Mouse (Mus musculus) heart, postnatal 14 days (tissue): ENCODE data around the gene Dlgap1. TPM values are rescaled to one million over a fixed set of nuclear protein-coding genes. Genes with fewer than 3 reads are reported as not detected.
A peak's percentile ranks its signal among the peaks of the same experiment; 100 is the strongest.

Source experiments
- DNase-seq, 2 experiments: peaks; one replicate each; pipeline ENCODE4 v3.0.0; 2021 to 2022
- intact Hi-C: fragments of 180-260 bp; cut with DNase I; formaldehyde crosslinking; loops from one replicate; pipeline ENCODE4 v1.15.1; 2025
- total RNA-seq, 2 experiments: library from RNA; stranded (reverse); gene quantifications; 2 replicates each; pipeline ENCODE4 v1.2.3; 2021

Gene Dlgap1
- total RNA-seq, 2 experiments from 2014 or later = 0.39 to 1.3 TPM

DNA sequence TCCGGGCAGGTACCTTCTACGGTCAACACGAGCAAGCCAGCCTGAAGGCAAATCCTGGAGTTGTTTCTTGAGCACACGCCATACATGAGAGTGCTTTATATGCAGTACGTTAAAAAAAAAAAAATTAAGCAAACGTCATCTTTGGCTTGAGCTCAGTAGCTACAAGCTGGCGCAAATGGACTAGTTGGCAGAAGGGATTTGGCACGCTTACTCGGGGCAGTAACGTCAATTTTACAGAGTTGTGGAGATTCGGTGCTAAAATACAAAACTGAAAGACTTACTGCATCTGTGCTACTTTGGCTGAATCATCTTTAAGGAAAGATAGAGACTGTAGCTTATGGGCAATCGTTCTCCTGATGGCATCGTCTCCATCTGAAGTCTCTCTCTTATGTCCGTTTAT, 474.1 kb downstream of the Dlgap1 start:
- DNase-seq = no peak
- intact Hi-C loops = no loop called here

GRCm38 (mm10) chr17:70446451-70446850, 477.6 kb downstream of the Dlgap1 start:
- intact Hi-C loops = no loop called here
- no peak for DNase-seq

DNA sequence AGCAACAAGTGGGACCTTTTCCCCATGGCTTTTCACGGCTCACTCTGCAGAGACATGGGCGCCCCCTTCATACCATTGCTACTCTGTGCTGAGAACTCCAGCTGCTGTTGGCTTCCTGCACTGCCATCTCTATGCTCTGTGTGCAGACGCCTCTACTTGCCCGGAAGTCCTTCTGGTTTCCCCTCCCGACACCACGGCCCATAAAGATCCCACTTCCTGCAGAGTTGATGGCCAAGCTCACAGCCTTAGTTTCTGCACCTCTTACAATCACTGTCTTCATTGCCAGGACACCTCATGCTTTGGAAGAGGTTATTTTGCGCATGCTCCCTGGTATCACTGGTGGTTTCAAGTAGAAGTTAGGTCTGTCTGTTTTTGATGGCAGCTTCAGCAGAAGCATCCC, 486.2 kb downstream of the Dlgap1 start:
- intact Hi-C loops = no loop called here
- DNase-seq = no peak

DNA sequence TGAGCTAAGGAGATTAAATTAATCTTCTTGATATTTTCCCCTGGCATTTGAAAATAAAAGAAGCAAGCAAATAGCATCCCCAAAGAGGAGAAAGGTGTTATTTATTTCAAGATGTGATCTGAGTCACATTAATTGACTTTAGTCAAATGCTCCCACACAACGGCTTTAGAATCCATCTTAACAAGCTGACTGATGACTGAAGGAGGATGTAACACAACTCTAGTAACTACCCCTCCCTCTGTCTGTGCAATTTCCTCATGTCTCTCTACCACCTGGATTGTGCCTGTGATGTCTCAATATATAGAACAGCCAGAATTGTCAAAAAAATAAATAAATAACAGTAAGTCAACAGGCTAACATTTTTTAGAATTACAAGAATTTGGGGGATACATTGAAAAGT, 488.2 kb downstream of the Dlgap1 start:
- intact Hi-C loops = no loop called here
- DNase-seq = no peak

DNA sequence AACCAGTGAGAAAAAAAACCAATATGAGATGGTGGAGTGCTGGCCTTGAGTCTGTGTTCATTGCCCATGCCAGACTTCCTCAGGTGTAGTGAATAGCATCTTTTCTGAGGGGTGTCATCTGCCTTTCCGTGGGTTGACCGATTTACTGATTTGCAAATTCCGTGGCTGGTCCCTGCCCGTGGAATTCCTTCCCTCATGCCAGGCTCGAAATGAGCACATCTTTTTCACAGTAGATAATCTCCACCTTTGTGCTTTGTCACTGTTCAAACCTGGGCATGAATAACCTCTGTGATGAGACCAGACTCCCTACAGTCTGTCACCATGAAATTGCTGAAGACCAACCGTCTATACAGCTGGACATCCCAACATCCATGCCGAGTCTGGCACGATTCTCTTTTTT, 493.4 kb downstream of the Dlgap1 start:
- DNase-seq = no peak
- intact Hi-C loops = no loop called here

GRCm38 (mm10) chr17:70462771-70463491, 494.1 kb downstream of the Dlgap1 start:
- intact Hi-C loops = no loop called here
- DNase-seq = no peak

GRCm38 (mm10) chr17:70466413-70466812, 497.5 kb downstream of the Dlgap1 start:
- intact Hi-C loops = no loop called here
- DNase-seq = no peak

DNA sequence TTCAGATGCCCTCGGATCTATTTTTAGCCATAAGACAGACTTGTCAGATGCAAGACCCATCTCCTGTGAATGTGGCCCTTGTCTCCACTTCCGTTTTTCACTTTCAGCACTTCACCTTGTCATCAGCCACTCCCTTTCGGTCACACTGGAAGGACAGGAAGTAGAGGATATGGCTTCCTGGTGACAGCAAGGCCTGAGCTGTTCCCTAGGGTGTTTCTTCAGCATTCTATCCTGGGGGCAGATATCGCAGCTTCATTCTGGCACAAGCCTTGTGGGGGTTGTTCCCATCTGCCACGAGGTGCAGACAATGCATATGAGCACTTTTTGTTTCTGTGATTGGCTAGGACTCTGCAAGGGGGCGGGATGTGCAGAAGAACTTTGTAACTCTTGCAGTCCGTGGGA, 502.1 kb downstream of the Dlgap1 start:
- intact Hi-C loops = no loop called here

GRCm38 (mm10) chr17:70472162-70472561, 503.3 kb downstream of the Dlgap1 start:
- intact Hi-C loops = no loop called here
- DNase-seq = no peak

More for the DNA sequence above, 502.1 kb downstream of the Dlgap1 start:
- DNase-seq = no peak

GRCm38 (mm10) chr17:70473871-70474270, 505.0 kb downstream of the Dlgap1 start:
- intact Hi-C loops = no loop called here
- no peak for DNase-seq

DNA sequence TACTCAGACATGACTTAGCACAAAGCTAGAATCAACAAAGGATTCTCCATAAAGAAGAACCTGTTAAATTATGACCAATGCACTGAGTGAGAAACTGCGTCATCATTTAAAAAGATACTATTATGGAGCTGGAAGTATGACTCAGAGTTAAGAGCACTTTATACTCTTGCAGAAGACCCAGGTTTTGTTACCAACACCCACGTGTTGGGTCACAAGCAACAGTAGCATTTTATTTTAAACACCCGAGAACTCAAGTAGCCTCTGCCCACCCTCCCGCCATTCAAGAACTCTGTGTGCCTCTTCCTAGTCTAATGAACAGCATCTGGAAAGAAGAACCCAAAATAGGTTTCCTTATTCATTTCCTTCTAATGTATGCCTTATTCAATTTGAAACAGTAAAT, 514.8 kb downstream of the Dlgap1 start:
- intact Hi-C loops = no loop called here
- no peak for DNase-seq

GRCm38 (mm10) chr17:70485668-70486067, 516.8 kb downstream of the Dlgap1 start:
- intact Hi-C loops = no loop called here

DNA sequence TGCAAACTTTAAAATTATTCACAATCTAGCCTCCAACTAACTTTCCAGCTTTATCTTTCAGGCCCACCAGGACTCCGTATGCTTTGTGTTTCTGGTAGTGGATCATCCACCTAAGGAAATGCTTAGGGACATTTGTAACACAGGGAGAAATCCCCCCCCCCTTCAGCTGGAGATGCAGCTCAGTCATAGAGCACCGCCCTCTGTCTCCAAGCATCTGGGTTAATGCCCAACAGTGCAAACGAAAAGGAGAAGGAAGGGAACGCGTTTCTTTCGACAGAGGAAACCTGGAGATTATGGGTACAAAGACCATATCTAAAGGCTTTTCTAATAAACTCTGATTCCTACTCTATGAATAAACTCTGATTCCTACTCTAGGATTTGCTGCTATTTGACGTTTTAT, 517.4 kb downstream of the Dlgap1 start:
- DNase-seq = no peak
- intact Hi-C loops = no loop called here

More at GRCm38 (mm10) chr17:70485668-70486067, 516.8 kb downstream of the Dlgap1 start:
- no peak for DNase-seq

DNA sequence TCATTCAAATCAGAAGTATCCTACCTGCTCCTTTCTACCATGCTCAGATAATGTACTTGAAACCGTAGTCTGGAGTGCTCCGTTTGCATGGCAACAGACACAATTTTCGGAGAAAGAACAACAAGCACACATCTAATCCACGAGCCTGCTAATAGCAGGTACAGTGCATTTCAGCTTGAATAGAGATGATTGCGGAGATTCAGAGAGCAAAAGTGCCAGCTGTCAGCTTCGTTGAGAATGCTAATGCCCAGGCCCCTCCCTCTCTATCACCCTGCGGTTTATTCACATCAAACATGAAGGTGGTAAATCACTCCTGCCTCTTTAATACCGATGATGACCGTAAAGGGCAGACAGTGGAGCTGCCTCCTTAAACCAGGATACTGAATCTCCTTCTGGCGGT, 518.0 kb downstream of the Dlgap1 start:
- no peak for DNase-seq
- intact Hi-C loops = no loop called here

DNA sequence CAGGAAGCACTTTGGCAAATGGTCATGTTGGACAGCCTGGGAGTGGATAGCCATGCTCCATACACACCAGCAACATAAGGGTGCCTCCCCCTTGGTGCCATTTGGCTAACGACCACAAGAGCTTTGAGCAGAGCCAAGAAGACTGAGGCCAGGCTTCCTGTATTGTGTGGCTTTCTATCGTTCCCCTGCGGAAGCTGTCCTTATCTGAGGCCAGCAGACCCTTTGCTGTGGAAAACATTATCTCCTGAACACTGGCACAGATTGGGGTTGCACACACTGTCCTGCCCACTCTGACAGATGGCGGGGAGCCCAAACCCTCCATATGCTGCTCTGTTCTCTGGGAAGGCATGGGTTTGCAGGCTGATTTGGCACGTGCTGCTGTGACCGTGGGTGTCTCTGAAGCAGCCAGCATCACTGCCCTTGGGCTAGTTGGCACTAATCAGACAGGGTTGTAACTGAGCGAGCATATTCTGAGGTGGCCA, 520.0 kb downstream of the Dlgap1 start:
- DNase-seq = peak in 1 of 2 experiments; percentile 1

GRCm38 (mm10) chr17:70491575-70491974, 522.7 kb downstream of the Dlgap1 start:
- intact Hi-C loops = no loop called here

More for the DNA sequence above, 520.0 kb downstream of the Dlgap1 start:
- intact Hi-C loops = no loop called here

GRCm38 (mm10) chr17:70494338-70494737, 525.5 kb downstream of the Dlgap1 start:
- no peak for DNase-seq
- intact Hi-C loops = no loop called here

More at GRCm38 (mm10) chr17:70491575-70491974, 522.7 kb downstream of the Dlgap1 start:
- no peak for DNase-seq

- intact Hi-C loops = no loop called here
- DNase-seq = no peak
Observed at GRCm38 (mm10) chr17:70498256-70498655, 529.4 kb downstream of the Dlgap1 start.

DNA sequence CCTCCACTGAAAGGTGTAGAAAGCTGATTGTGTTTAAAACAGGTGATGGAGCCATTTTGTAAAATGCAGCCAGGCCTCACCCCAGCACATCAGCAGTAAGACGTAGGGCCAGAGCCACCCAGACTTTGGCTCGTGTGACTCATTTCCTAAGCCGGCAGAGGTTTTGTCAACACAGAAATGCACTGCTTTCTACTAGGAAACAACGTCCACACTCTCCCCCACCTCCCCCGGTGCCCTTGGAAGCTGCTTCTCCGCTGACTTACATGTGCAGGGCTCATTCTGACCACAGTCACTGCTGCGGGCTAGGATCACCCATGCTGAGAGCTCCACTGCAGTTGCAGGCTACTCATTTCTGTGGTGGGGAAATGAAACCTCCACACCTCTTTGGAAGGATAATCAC, 533.1 kb downstream of the Dlgap1 start:
- DNase-seq = no peak
- intact Hi-C loops = no loop called here

DNA sequence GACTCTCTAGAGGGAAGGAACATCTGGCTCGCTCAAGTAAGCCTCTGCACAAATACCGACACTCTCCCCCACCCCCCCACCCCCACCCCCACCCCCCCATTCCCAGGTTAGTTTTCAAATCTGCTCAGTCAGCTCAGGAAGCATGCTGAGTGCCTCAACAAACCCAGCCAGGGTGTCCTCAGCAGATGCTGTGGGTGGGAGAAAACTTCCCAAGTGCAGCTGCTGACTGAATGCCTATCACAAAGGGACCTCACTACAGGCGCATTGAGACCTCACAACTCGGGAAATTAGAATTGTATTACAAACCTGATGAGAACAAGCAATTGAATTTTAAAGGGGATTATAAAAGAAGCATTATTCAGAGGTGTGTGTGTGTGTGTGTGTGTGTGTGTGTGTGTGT, 538.9 kb downstream of the Dlgap1 start:
- intact Hi-C loops = no loop called here

GRCm38 (mm10) chr17:70510441-70510840, 541.6 kb downstream of the Dlgap1 start:
- no peak for DNase-seq
- intact Hi-C loops = no loop called here

More for the DNA sequence above, 538.9 kb downstream of the Dlgap1 start:
- DNase-seq = no peak

DNA sequence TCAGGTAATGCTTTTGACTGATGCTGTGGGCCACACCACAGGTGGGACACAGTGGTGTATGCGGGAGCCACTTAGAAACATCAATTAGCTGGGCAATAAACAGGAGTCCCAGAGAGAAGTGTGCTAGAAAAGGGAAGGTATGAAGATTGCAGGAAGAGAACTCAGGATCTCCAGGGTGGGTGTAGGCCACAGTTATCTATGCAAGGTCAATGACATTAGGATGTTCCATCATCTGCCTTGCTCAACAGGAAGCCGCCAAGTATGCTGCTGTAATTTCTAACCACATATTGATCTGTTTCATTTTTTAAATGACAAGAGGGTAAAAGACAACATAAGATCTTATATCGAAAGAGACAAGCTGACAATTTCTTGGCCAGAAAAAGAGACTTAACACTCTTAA, 542.5 kb downstream of the Dlgap1 start:
- intact Hi-C loops = no loop called here
- DNase-seq = no peak
